Mouse (Mus musculus) liver, adult 2 months (tissue): Measurements from ENCODE around the gene Ppan.

Source experiments
- CTCF ChIP-seq: fragments of 200-500 bp; IDR thresholded peaks from 2 replicates; pipeline ENCODE4 v1.5.1; 2011; ENCODE audit warnings: low read depth, low read length, control low read depth
- POLR2A ChIP-seq: fragments of 200-500 bp; IDR thresholded peaks from 2 replicates; pipeline ENCODE4 v1.6.1; 2011; ENCODE audit warnings: low read length, control low read depth; ENCODE audit not compliant: insufficient read depth; ENCODE audit errors: extremely low read depth

DNA sequence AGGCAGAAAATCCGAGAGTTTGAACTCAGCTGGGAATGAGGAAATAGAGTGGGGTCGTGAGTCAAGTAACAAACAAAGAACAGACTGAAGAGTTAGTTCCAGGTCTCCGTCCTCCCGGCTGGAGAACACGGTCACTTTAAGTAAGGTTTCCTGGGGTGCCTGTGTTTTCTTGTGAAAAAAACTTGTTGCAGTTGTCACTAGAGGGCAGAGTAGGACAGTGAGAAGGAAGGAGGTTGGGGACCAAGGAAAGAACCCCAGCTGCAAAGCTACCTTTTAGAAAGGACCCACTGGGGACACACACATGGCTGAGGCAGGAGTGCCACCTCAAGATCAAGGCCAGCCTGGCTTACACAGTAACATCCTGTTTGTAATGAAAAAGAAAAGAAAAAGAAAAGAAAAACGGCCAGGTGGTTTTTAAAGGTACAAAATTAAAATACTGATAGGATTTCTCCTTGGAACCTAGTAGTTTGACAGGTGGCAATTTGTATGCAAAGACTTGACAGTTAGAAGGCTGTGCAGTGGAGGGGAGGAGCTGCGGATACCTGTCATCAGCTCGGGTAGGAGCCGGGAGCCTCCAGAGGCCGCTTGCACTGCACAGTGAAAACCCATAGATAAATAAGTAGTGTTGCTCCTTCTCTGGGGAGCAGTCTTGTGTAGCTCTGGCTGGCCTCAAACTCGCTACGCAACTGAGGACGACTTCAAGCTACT is 13.6 kb downstream of the Ppan start:
- TF ChIP-seq POLR2A: no peak
- peak; percentile 59 for TF ChIP-seq CTCF
